Mouse (Mus musculus): ENCODE measurements around the gene Cox8a.

DNA sequence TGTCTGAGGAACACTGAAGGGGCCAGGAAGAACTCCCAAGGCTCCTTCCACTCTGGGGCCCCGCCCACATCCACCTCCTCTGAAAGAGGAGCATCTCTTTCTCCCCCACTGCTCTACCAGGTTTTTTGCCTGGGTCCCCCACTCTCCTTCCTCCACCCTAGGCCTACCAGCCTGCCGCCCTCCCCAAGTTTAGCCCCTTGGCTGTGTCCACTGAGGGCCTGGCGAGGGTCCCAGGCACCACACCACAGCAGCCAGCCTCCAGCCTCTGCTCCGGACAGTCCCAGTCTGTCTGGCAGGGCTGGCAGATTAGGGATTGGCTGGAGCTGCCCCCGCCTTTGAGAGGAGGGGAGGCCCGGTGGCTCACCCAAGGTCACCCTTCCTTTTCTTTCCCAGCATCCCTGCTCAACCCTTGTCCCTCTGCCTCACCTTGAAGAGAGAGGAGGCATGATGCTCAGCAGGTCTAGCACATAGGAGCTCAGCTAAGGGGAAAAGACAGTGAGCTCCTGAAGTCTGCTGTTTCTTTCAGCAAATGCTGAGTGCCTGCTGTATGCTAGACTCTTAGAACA, 47.4 kb upstream of the Cox8a start:
- TF ChIP-seq POLR2A (IDR thresholded peaks at IDR 0.05; ENCODE audit: control insufficient read depth, low read depth, low read length) (no peak), CTCF (IDR thresholded peaks at IDR 0.05; ENCODE audit: control insufficient read depth, insufficient read depth, insufficient replicate concordance, low read depth, low read length) (no peak)
